Comparison of ENCODE assay signal across 22 mouse cellular contexts in genomic region chr11:68121260-68121659, GRCm38 (mm10).
DNase-seq lines count a peak whose midpoint lies in the region; ATAC-seq and TF ChIP-seq lines count a peak whose summit lies in the region.
"Had no signal": no experiment of that assay in that cellular context is flagged by ENCODE, and none has a peak within 500 bp of the region (broad histone marks: within the 10 kb centered on the region; RNA-seq: fewer than 3 reads in every experiment).

No protein-coding gene starts in this region.

- H3K9me3 ChIP-seq in kidney, postnatal 0 days (replicated peaks; ENCODE audit: low read length), result no peaks in the 10 kb centered on the region
- no peaks in the 10 kb centered on the region for H3K9me3 ChIP-seq in kidney, embryonic 15.5 days (replicated peaks)
- no peaks in the 10 kb centered on the region for H3K9me3 ChIP-seq in embryonic facial prominence, embryonic 10.5 days
- no peaks in the 10 kb centered on the region for H3K9me3 ChIP-seq in embryonic facial prominence, embryonic 15.5 days (replicated peaks)
- H3K9me3 ChIP-seq: forebrain, embryonic 15.5 days; heart, embryonic 10.5 days; megakaryocyte, embryonic 14.5 days; stomach, embryonic 15.5 days had no signal

- no peak overlapping the region for H3K4me2 ChIP-seq in kidney, postnatal 0 days (ENCODE audit: low read length)
- no peak overlapping the region for H3K4me2 ChIP-seq in kidney, embryonic 15.5 days
- no peak overlapping the region for H3K4me2 ChIP-seq in embryonic facial prominence, embryonic 15.5 days (replicated peaks)
- H3K4me2 ChIP-seq: forebrain, embryonic 15.5 days; liver, embryonic 11.5 days; stomach, embryonic 15.5 days had no signal

- H3K27me3 ChIP-seq in kidney, postnatal 0 days (ENCODE audit: insufficient read depth, low read length), result no peaks in the 10 kb centered on the region
- no peaks in the 10 kb centered on the region for H3K27me3 ChIP-seq in kidney, embryonic 15.5 days
- H3K27me3 ChIP-seq in embryonic facial prominence, embryonic 10.5 days (replicated peaks; ENCODE audit: low read depth, poor library complexity, severe bottlenecking), result no peaks in the 10 kb centered on the region; the same call in 1 of the 2 replicates
- no peaks in the 10 kb centered on the region for H3K27me3 ChIP-seq in embryonic facial prominence, embryonic 15.5 days
- H3K27me3 ChIP-seq: forebrain, embryonic 15.5 days; megakaryocyte, embryonic 14.5 days; stomach, embryonic 15.5 days had no signal

- H3K4me1 ChIP-seq in kidney, postnatal 0 days (replicated peaks; ENCODE audit: insufficient read depth, low read length), result peaks cover 6% of the 10 kb centered on the region; the same call in 1 of the 2 replicates
- H3K4me1 ChIP-seq in kidney, embryonic 15.5 days, result peaks cover 13% of the 10 kb centered on the region
- peaks cover 26% of the 10 kb centered on the region for H3K4me1 ChIP-seq in embryonic facial prominence, embryonic 10.5 days
- peaks cover 14% of the 10 kb centered on the region for H3K4me1 ChIP-seq in embryonic facial prominence, embryonic 15.5 days
- H3K4me1 ChIP-seq: forebrain, embryonic 15.5 days; megakaryocyte, embryonic 14.5 days; stomach, embryonic 15.5 days had no signal

- H3K27ac ChIP-seq in kidney, postnatal 0 days, result no peak overlapping the region
- no peak overlapping the region for H3K27ac ChIP-seq in kidney, embryonic 15.5 days
- H3K27ac ChIP-seq in embryonic facial prominence, embryonic 10.5 days (replicated peaks), result no peak overlapping the region
- H3K27ac ChIP-seq in embryonic facial prominence, embryonic 15.5 days (replicated peaks), result 0 out of 2 replicates have a peak overlapping the region, but pooled peaks have one; percentile 58
- H3K27ac ChIP-seq: forebrain, embryonic 15.5 days; heart, embryonic 10.5 days; stomach, embryonic 15.5 days had no signal

- no peak overlapping the region for H3K9ac ChIP-seq in kidney, postnatal 0 days (ENCODE audit: low read depth, low read length)
- no peak overlapping the region for H3K9ac ChIP-seq in kidney, embryonic 15.5 days
- H3K9ac ChIP-seq in embryonic facial prominence, embryonic 15.5 days, result no peak overlapping the region
- H3K9ac ChIP-seq: forebrain, embryonic 15.5 days; stomach, embryonic 15.5 days had no signal

- H3K36me3 ChIP-seq in kidney, postnatal 0 days (ENCODE audit: insufficient read depth, low read length), result no peaks in the 10 kb centered on the region
- H3K36me3 ChIP-seq in kidney, embryonic 15.5 days, result no peaks in the 10 kb centered on the region
- no peaks in the 10 kb centered on the region for H3K36me3 ChIP-seq in embryonic facial prominence, embryonic 10.5 days (replicated peaks)
- H3K36me3 ChIP-seq in embryonic facial prominence, embryonic 15.5 days, result no peaks in the 10 kb centered on the region
- H3K36me3 ChIP-seq: forebrain, embryonic 15.5 days; heart, embryonic 10.5 days; stomach, embryonic 15.5 days had no signal

- TF ChIP-seq CTCF in kidney, postnatal 0 days (IDR thresholded peaks at IDR 0.05; ENCODE audit: low read depth), result no peak

- intact Hi-C loops in heart, postnatal 10 days (cut with DNase I), result no loop called here

- H3K4me3 ChIP-seq in kidney, postnatal 0 days (replicated peaks; ENCODE audit: low read depth, low read length), result no peak overlapping the region
- no peak overlapping the region for H3K4me3 ChIP-seq in kidney, embryonic 15.5 days (replicated peaks)
- H3K4me3 ChIP-seq in embryonic facial prominence, embryonic 10.5 days, result no peak overlapping the region
- no peak overlapping the region for H3K4me3 ChIP-seq in embryonic facial prominence, embryonic 15.5 days (replicated peaks)
- H3K4me3 ChIP-seq: forebrain, embryonic 15.5 days; heart, embryonic 10.5 days; megakaryocyte, embryonic 14.5 days; myocyte; stomach, embryonic 15.5 days had no signal

- DNase-seq in kidney, postnatal 0 days (ENCODE audit: low spot score), result peak; percentile 49
- peak; percentile 16 for DNase-seq in embryonic facial prominence, embryonic 10.5 days (ENCODE audit: low spot score)
- peak; percentile 11 for DNase-seq in mesoderm, embryonic 11.5 days (ENCODE audit: low read depth, low spot score)
- DNase-seq in ovary, adult 18-20 months (ENCODE audit: low spot score), result no peak
- DNase-seq in heart, postnatal 10 days, result no peak
- no peak for DNase-seq in lung, postnatal 25 days (ENCODE audit: low spot score)
- DNase-seq: cerebellum, adult 18-20 months; cerebellum, postnatal 36 days; left cerebral cortex, postnatal 4 days; lung, adult 18-20 months; lung, postnatal 14 days; right cerebral cortex, postnatal 25 days; thymus, adult 18-20 months had no signal

- no peak for ATAC-seq in kidney, postnatal 0 days (replicated peaks; ENCODE audit: low FRiP score, low read depth)
- ATAC-seq in kidney, embryonic 15.5 days (replicated peaks; ENCODE audit: low FRiP score), result no peak; the same call in 1 of the 2 replicates
- no peak for ATAC-seq in embryonic facial prominence, embryonic 15.5 days (ENCODE audit: insufficient number of reproducible peaks, low FRiP score, low TSS enrichment, low read depth)
- ATAC-seq: forebrain, embryonic 15.5 days; inflammation-experienced regulatory T-cells, adult 6 months had no signal

- WGBS in kidney, postnatal 0 days, result 27% methylated on average over 6 of the region's 6 CpGs
- 23% methylated on average over 6 of the region's 6 CpGs for WGBS in kidney, embryonic 15.5 days
- WGBS in embryonic facial prominence, embryonic 10.5 days, result 23% methylated on average over 6 of the region's 6 CpGs
- 25% methylated on average over 6 of the region's 6 CpGs for WGBS in embryonic facial prominence, embryonic 15.5 days

Comparison
In these comparisons a context has a peak if more than half of its experiments do, and no peak if none do; other contexts are left out.
1. DNase-seq: peak in kidney, postnatal 0 days (single experiment), embryonic facial prominence, embryonic 10.5 days (single experiment) and mesoderm, embryonic 11.5 days (single experiment); none in ovary, adult 18-20 months (single experiment), heart, postnatal 10 days (0 of 2) and lung, postnatal 25 days (single experiment).